Mouse (Mus musculus) ES-CJ7 (cell line): ENCODE measurements around the gene Prdm11.

Source experiments
- DNase-seq: peaks from one replicate; pipeline ENCODE4 v3.0.0; 2011; ENCODE audit warnings: low read depth, low spot score

The Prdm11 gene

GRCm38 (mm10) chr2:93012976-93013375 lies 33.0 kb downstream of the Prdm11 start:
- no peak for DNase-seq

GRCm38 (mm10) chr2:93011933-93012332 lies 34.0 kb downstream of the Prdm11 start:
- peak; percentile 17 for DNase-seq

- no peak for DNase-seq
These were observed 34.5 kb downstream of the Prdm11 start for GRCm38 (mm10) chr2:93011465-93011864.

- DNase-seq = no peak
These were observed 37.8 kb downstream of the Prdm11 start for GRCm38 (mm10) chr2:93007967-93008685.

GRCm38 (mm10) chr2:93005028-93005427 lies 40.9 kb downstream of the Prdm11 start:
- no peak for DNase-seq

- DNase-seq = no peak
These were observed 54.0 kb downstream of the Prdm11 start for GRCm38 (mm10) chr2:92991976-92992375.

GRCm38 (mm10) chr2:92989593-92989992 lies 56.4 kb downstream of the Prdm11 start:
- no peak for DNase-seq

GRCm38 (mm10) chr2:92987901-92988631 lies 57.9 kb downstream of the Prdm11 start:
- DNase-seq = peak; percentile 87

GRCm38 (mm10) chr2:92987108-92987618 lies 58.8 kb downstream of the Prdm11 start:
- no peak for DNase-seq

GRCm38 (mm10) chr2:92985600-92985999 lies 60.4 kb downstream of the Prdm11 start:
- DNase-seq = no peak

GRCm38 (mm10) chr2:92985171-92985570 lies 60.8 kb downstream of the Prdm11 start:
- DNase-seq = no peak

GRCm38 (mm10) chr2:92984321-92985108 lies 61.5 kb downstream of the Prdm11 start:
- DNase-seq = no peak

GRCm38 (mm10) chr2:92983273-92983620 lies 62.7 kb downstream of the Prdm11 start:
- no peak for DNase-seq

GRCm38 (mm10) chr2:92982591-92983272 lies 63.2 kb downstream of the Prdm11 start:
- no peak for DNase-seq

- DNase-seq = no peak
These were observed 65.8 kb downstream of the Prdm11 start for GRCm38 (mm10) chr2:92980165-92980564.

GRCm38 (mm10) chr2:92975031-92975790 lies 70.8 kb downstream of the Prdm11 start:
- DNase-seq = no peak

- peak; percentile 63 for DNase-seq
These were observed 72.3 kb downstream of the Prdm11 start for GRCm38 (mm10) chr2:92973646-92974045.

GRCm38 (mm10) chr2:92972071-92972470 lies 73.9 kb downstream of the Prdm11 start:
- no peak for DNase-seq

- no peak for DNase-seq
These were observed 74.4 kb downstream of the Prdm11 start for GRCm38 (mm10) chr2:92971536-92971935.

GRCm38 (mm10) chr2:92971069-92971468 lies 74.9 kb downstream of the Prdm11 start:
- no peak for DNase-seq

- no peak for DNase-seq
These were observed 78.2 kb downstream of the Prdm11 start for GRCm38 (mm10) chr2:92967839-92968166.
